Mouse (Mus musculus) embryonic facial prominence, embryonic 14.5 days (tissue): Measurements from ENCODE around the gene Abhd8. TPM values are rescaled to one million over a fixed set of nuclear protein-coding genes. Genes with fewer than 3 reads are reported as not detected.

Experiments used
- ATAC-seq: fragments of 200-750 bp; cut with Nextera tagmentation; 2 replicates; pipeline ENCODE4 v1.8.0; 2017; ENCODE audit warnings: low read depth, moderate number of reproducible peaks, moderate TSS enrichment
- DNase-seq: peaks from one replicate; pipeline ENCODE4 v3.0.0-alpha.2; 2015; ENCODE audit warnings: low spot score
- H3K27ac ChIP-seq: fragments of 300-500 bp; sonication (generic); replicated peaks from 2 replicates; pipeline ENCODE4 v1.5.1; 2014; ENCODE audit warnings: low read depth, mild to moderate bottlenecking, low read length, moderate library complexity
- H3K27me3 ChIP-seq: fragments of 300-500 bp; sonication (generic); replicated peaks from 2 replicates; pipeline ENCODE4 v1.6.1; 2014; ENCODE audit warnings: low read length; ENCODE audit not compliant: control insufficient read depth, insufficient read depth
- H3K36me3 ChIP-seq: fragments of 300-500 bp; sonication (generic); 2 replicates; pipeline ENCODE4 v1.6.1; 2014; ENCODE audit warnings: low read length, mixed read lengths; ENCODE audit not compliant: control insufficient read depth, insufficient read depth
- H3K4me1 ChIP-seq: fragments of 300-500 bp; sonication (generic); 2 replicates; pipeline ENCODE4 v1.6.1; 2014; ENCODE audit warnings: antibody characterized with exemption, low read length; ENCODE audit not compliant: control insufficient read depth, insufficient read depth
- H3K4me2 ChIP-seq: fragments of 300-500 bp; sonication (generic); 2 replicates; pipeline ENCODE4 v1.6.1; 2014; ENCODE audit warnings: low read depth, mild to moderate bottlenecking, low read length, moderate library complexity, mixed read lengths
- H3K4me3 ChIP-seq: fragments of 300-500 bp; sonication (generic); 2 replicates; pipeline ENCODE4 v1.5.1; 2014; ENCODE audit warnings: low read depth, mild to moderate bottlenecking, low read length
- H3K9ac ChIP-seq: fragments of 300-500 bp; sonication (generic); 2 replicates; pipeline ENCODE4 v1.6.1; 2014; ENCODE audit warnings: low read depth, mild to moderate bottlenecking, low read length, moderate library complexity, mixed read lengths
- H3K9me3 ChIP-seq: fragments of 300-500 bp; sonication (generic); 2 replicates; pipeline ENCODE4 v1.6.1; 2016; ENCODE audit warnings: low read length; ENCODE audit not compliant: control insufficient read depth
- WGBS: fragments of 180-500 bp; shearing (Covaris S2); extraction: QIAGEN DNeasy Blood & Tissue Kit; methylation state at CpG from one replicate; pipeline ENCODE4 v1.1.7; 2014; 5-methylcytosine and 5-hydroxymethylcytosine counted together
- polyA plus RNA-seq: library from polyadenylated mRNA; unstranded; fragments of >200 nt; fragmentation: Nextera tagmentation; extraction: Ambion mirVana; gene quantifications from 2 replicates; pipeline ENCODE4 v1.2.1, GENCODE M21; 2014

The Abhd8 gene
- polyA plus RNA-seq, 1 experiment from 2014 or later: 47.9 TPM

DNA sequence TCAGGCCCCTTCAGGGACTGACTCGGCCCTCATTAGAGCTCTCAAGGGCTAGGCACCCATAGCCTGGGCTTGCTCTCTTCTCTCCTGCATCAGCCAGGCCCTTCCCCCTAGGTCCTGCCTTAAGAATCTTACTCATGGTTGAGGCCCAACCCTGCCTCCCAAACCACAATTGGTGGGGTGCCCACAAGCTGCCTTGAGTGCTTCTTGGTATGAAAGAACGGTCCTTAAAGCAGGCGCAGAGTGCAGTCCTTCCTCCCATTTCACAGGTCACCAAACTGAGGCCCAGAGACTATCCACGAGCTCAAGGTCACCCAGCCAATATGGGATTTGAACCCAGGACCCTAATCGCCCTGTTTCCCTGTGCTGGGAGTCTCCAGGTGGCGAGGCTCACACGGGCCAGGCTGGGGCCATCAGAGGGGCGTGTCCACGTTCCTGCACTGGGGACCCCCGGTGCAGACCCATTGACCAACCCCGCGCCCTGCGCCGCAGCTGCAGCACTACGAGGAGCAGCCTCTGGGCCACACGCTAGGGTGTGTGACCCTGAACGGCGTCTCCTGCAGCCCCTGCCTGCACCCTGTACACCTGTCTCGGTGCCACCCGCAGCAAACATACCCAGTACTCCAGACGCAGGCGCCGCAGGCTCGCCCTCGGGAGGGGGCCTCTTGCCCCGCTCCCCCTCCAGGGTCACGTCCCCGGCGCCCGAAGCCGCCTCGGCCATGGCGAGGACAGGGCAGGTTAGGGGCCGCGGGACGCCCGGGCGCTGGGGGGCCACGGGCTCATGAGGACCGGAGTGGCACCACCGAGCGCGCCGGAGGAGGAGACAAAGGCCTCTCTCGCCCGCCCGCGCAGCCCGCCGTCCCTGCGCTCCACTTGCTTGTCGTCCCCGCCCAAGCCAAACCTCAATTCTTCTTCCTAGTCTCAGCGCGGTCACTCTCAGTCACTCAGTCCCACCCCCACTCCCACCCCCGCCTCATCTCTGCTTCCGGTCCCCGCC lies 22.0 kb upstream of the Abhd8 start, which contains the start of gene Ano8:
Gene Ano8, minus strand, starts transcription at position 822 of the 994 bp plus-strand sequence.
- Histone ChIP-seq H3K9me3 (no peaks in the 10 kb centered on the region), H3K27me3 (no peaks in the 10 kb centered on the region), H3K36me3 (peaks cover 28% of the 10 kb centered on the region; the same call in 1 of the 2 replicates), H3K4me3 (peak within 1 kb of the TSS; percentile 80), H3K9ac (peak within 1 kb of the TSS; percentile 91), H3K4me1 (peaks cover 16% of the 10 kb centered on the region), H3K27ac (peak within 1 kb of the TSS; percentile 69), H3K4me2 (peak within 1 kb of the TSS; percentile 89)
- ATAC-seq: peak; percentile 85
- WGBS: 18% methylated on average over 14 of the region's 58 CpGs
- DNase-seq: peak; percentile 96

DNA sequence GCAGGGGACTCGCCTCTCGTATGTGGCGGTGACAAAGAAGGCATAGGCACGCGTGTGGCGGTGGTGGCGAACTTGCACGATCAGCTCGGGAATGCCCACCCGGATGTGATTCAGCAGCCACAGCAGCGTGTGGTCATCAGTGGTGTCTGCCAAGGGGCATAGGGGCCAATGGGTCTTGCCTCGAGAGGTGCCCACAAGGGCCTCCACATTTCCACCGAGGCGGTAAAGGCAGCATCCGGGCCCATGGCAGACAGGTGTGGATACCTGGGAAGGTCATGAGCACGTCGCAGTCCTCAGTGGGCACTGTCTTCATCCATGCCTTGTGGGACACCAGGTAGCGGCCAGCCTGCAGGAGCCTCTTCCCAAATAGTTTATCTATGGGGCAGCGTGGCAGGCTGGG lies 21.3 kb upstream of the Abhd8 start:
- DNase-seq (no peak), ATAC-seq (no peak)
- H3K4me3 ChIP-seq: peak overlapping the region; percentile 80; the same call in 1 of the 2 replicates
- no peaks in the 10 kb centered on the region for H3K9me3 ChIP-seq
- peaks cover 35% of the 10 kb centered on the region; the same call in 1 of the 2 replicates for H3K36me3 ChIP-seq
- 0 out of 2 replicates have a peak overlapping the region, but pooled peaks have one; percentile 91 for H3K9ac ChIP-seq
- peaks cover 16% of the 10 kb centered on the region for H3K4me1 ChIP-seq
- WGBS: 91% methylated on average over 18 of the region's 19 CpGs
- H3K4me2 ChIP-seq: peak overlapping the region; percentile 89
- H3K27me3 ChIP-seq: no peaks in the 10 kb centered on the region
- no peak overlapping the region for H3K27ac ChIP-seq

DNA sequence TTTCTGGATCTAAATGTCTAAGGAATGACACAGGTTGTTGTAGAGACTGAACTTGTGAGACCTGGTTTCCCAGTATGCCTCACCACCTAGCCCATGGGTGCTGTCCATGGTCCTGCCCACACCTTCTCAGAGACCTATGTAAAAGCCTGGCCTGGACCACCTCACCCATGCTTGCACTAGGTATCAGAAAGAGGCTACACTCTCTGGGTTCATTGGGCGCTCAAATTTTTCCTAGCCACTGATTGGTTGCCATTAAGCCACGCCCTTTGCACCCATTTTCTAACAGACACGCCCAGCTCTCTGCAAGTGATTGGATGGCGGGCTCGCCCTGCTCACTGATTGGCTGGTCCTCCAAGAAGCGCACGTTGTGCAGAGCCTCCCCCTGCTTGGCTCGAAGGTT lies 20.5 kb upstream of the Abhd8 start:
- Histone ChIP-seq H3K9me3 (no peaks in the 10 kb centered on the region), H3K27me3 (no peaks in the 10 kb centered on the region), H3K4me3 (no peak overlapping the region), H3K9ac (no peak overlapping the region), H3K27ac (no peak overlapping the region), H3K4me2 (no peak overlapping the region), H3K36me3 (peaks cover 41% of the 10 kb centered on the region), H3K4me1 (peaks cover 10% of the 10 kb centered on the region)
- DNase-seq (peak; percentile 59), ATAC-seq (no peak)
- 52% methylated on average over 8 of the region's 8 CpGs for WGBS

DNA sequence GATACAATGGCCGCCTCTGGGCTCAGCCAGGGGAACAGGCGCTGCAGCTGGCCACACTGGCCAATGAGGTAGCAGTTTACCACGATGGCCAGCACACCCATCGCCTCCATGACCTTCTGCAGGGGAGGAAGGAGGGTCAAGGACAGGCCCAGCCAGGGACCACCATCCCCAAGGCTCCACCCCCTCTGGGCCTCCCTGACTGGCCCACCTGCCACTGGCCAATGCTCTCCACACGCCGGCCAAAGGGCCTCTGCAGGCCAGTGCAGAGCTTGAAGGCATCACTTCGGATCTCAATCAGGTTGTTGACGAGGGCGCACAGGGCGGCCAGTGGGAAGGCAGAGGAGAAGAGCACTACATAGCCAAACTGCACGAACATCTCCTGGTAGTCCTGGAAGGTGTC lies 15.5 kb upstream of the Abhd8 start:
- Histone ChIP-seq H3K9me3 (no peaks in the 10 kb centered on the region), H3K4me1 (no peaks in the 10 kb centered on the region), H3K4me2 (no peak overlapping the region), H3K27ac (no peak overlapping the region), H3K4me3 (no peak overlapping the region), H3K9ac (no peak overlapping the region), H3K36me3 (peaks cover 54% of the 10 kb centered on the region), H3K27me3 (no peaks in the 10 kb centered on the region; the same call in 1 of the 2 replicates)
- ATAC-seq: no peak
- WGBS: 93% methylated on average over 6 of the region's 11 CpGs
- DNase-seq: no peak

DNA sequence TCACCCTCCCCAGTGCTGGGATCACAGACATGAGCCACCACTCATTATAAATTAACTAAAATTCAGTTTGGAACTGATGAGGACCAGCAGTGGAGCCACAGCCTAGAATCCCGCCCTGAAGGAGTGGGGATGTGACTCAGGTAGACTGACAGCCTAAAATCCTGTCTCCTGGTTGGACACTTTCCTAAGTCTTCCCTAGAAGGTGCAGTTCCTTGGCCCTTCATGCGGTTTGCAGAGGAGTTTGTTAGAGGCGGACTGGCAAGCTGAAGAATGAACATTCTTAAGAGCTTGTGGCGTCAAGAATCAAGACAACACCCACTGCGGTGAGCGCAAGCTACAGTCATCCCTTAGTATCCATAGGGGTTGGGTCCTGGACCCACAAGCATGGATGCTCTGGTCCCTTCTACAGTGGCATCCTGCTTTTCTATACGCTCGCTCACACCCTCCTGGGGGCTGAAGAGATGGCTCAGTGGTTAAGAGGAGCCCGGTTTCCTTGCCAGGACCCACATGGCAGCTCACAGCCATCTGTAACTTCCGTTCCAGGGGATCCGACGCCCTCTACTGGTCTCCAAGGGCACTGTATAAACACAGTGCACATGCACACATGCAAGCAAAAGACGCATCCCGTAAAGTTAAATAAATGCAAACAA lies 13.9 kb upstream of the Abhd8 start:
- no peaks in the 10 kb centered on the region; the same call in 1 of the 2 replicates for H3K27me3 ChIP-seq
- no peaks in the 10 kb centered on the region for H3K4me1 ChIP-seq
- DNase-seq (no peak), ATAC-seq (no peak)
- H3K36me3 ChIP-seq: peaks cover 63% of the 10 kb centered on the region
- H3K4me2 ChIP-seq: peak overlapping the region; percentile 88
- no peaks in the 10 kb centered on the region for H3K9me3 ChIP-seq
- peak overlapping the region; percentile 77 for H3K9ac ChIP-seq
- WGBS: 40% methylated on average over 14 of the region's 14 CpGs
- peak overlapping the region; percentile 65 for H3K4me3 ChIP-seq
- peak overlapping the region; percentile 75; the same call in 1 of the 2 replicates for H3K27ac ChIP-seq

DNA sequence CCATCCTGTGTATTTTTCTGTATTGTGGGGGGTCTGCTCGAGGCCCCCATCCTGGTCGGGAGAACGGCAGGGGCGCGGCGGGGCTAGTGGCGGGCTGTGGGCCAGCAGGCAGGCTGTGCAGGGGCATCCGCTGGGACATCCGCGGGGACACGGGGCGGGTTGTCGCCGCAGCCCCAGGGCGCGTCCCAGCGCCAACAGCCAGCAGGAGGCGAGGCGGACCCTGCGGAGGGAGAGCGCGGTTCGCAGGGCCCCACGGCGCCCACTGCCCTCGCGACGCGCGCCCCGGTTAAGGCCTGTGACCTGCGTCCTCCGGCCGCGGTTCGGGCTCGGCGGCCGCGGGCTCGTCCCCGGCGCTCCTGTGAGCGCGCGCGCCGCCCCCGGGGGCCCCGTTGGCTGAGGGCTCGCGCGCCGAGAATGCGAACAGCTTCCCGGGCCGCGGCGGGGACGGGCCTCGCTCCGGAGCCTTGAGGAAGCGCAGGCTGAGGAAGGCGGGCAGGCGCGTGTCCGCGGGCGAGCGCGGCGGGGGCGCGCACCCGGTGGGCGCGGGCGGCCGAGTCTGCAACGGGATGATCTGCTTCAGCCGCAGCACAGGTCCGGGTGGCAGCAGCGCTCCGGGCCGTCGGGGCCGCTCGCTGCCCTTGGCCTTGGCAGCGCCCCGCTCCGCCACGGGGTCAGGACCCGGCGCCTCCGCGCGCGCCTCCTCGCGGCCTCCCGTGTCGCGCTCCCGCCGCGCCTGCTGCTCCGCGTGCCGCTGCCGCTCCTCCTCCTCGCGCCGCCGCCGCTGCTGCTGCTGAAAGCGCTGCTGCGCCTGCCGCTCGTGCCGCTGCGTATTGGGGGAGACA lies 12.9 kb upstream of the Abhd8 start:
- ATAC-seq (peak; percentile 84), DNase-seq (peak; percentile 91)
- H3K4me1 ChIP-seq: no peaks in the 10 kb centered on the region
- H3K36me3 ChIP-seq: peaks cover 63% of the 10 kb centered on the region
- peak overlapping the region; percentile 65 for H3K4me3 ChIP-seq
- H3K9ac ChIP-seq: peak overlapping the region; percentile 77
- peak overlapping the region; percentile 88 for H3K4me2 ChIP-seq
- H3K27ac ChIP-seq: peak overlapping the region; percentile 75
- no peaks in the 10 kb centered on the region; the same call in 1 of the 2 replicates for H3K27me3 ChIP-seq
- 0% methylated on average over 27 of the region's 121 CpGs for WGBS
- H3K9me3 ChIP-seq: no peaks in the 10 kb centered on the region

DNA sequence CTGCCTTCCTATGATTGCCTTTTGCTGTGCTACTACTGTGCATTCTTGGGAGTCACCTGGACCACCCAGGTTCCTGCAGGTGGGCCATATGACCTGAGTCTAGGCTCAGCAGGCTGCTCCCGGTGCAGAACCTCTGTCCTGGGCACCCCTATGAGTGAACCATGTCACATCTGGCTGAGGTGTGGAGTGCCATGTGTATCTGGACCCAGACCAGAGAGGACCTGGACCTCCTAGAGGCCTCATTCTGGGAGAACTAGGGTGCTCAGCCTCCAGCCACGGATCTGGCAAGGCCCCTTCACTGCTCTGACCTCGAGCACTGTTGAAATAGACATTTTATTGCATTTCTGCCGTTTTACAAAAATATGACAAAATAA lies 12.2 kb upstream of the Abhd8 start:
- no peak for ATAC-seq
- Histone ChIP-seq H3K36me3 (peaks cover 63% of the 10 kb centered on the region), H3K9me3 (no peaks in the 10 kb centered on the region), H3K4me2 (peak overlapping the region; percentile 88), H3K4me3 (peak overlapping the region; percentile 65), H3K4me1 (no peaks in the 10 kb centered on the region), H3K27me3 (no peaks in the 10 kb centered on the region; the same call in 1 of the 2 replicates), H3K27ac (peak overlapping the region; percentile 75; the same call in 1 of the 2 replicates), H3K9ac (peak overlapping the region; percentile 77)
- DNase-seq: no peak
- 23% methylated on average over 4 of the region's 4 CpGs for WGBS
